Mouse (Mus musculus) embryonic facial prominence, embryonic 14.5 days (tissue): ENCODE measurements around the gene Gclc. TPM values are rescaled to one million over a fixed set of nuclear protein-coding genes. Genes with fewer than 3 reads are reported as not detected.
"Not testable (repeated sequence)": the region's sequence is repeated elsewhere in the genome, so short reads cannot be mapped to it uniquely, and the experiment has no call there.

Source experiments
- ATAC-seq: fragments of 200-750 bp; cut with Nextera tagmentation; 2 replicates; pipeline ENCODE4 v1.8.0; 2017; ENCODE audit warnings: low read depth, moderate number of reproducible peaks, moderate TSS enrichment
- DNase-seq: peaks from one replicate; pipeline ENCODE4 v3.0.0-alpha.2; 2015; ENCODE audit warnings: low spot score
- H3K27ac ChIP-seq: fragments of 300-500 bp; sonication (generic); replicated peaks from 2 replicates; pipeline ENCODE4 v1.5.1; 2014; ENCODE audit warnings: low read depth, mild to moderate bottlenecking, low read length, moderate library complexity
- H3K27me3 ChIP-seq: fragments of 300-500 bp; sonication (generic); replicated peaks from 2 replicates; pipeline ENCODE4 v1.6.1; 2014; ENCODE audit warnings: low read length; ENCODE audit not compliant: control insufficient read depth, insufficient read depth
- H3K36me3 ChIP-seq: fragments of 300-500 bp; sonication (generic); 2 replicates; pipeline ENCODE4 v1.6.1; 2014; ENCODE audit warnings: low read length, mixed read lengths; ENCODE audit not compliant: control insufficient read depth, insufficient read depth
- H3K4me1 ChIP-seq: fragments of 300-500 bp; sonication (generic); 2 replicates; pipeline ENCODE4 v1.6.1; 2014; ENCODE audit warnings: antibody characterized with exemption, low read length; ENCODE audit not compliant: control insufficient read depth, insufficient read depth
- H3K4me2 ChIP-seq: fragments of 300-500 bp; sonication (generic); 2 replicates; pipeline ENCODE4 v1.6.1; 2014; ENCODE audit warnings: low read depth, mild to moderate bottlenecking, low read length, moderate library complexity, mixed read lengths
- H3K4me3 ChIP-seq: fragments of 300-500 bp; sonication (generic); 2 replicates; pipeline ENCODE4 v1.5.1; 2014; ENCODE audit warnings: low read depth, mild to moderate bottlenecking, low read length
- H3K9ac ChIP-seq: fragments of 300-500 bp; sonication (generic); 2 replicates; pipeline ENCODE4 v1.6.1; 2014; ENCODE audit warnings: low read depth, mild to moderate bottlenecking, low read length, moderate library complexity, mixed read lengths
- H3K9me3 ChIP-seq: fragments of 300-500 bp; sonication (generic); 2 replicates; pipeline ENCODE4 v1.6.1; 2016; ENCODE audit warnings: low read length; ENCODE audit not compliant: control insufficient read depth
- WGBS: fragments of 180-500 bp; shearing (Covaris S2); extraction: QIAGEN DNeasy Blood & Tissue Kit; methylation state at CpG from one replicate; pipeline ENCODE4 v1.1.7; 2014; 5-methylcytosine and 5-hydroxymethylcytosine counted together
- polyA plus RNA-seq: library from polyadenylated mRNA; unstranded; fragments of >200 nt; fragmentation: Nextera tagmentation; extraction: Ambion mirVana; gene quantifications from 2 replicates; pipeline ENCODE4 v1.2.1, GENCODE M21; 2014

Gclc gene
- polyA plus RNA-seq, 1 experiment from 2014 or later: 16.8 TPM

- no peak overlapping the region for H3K27ac ChIP-seq
- DNase-seq: no peak
- no peaks in the 10 kb centered on the region for H3K36me3 ChIP-seq
- no peak overlapping the region for H3K4me2 ChIP-seq
- no peaks in the 10 kb centered on the region for H3K4me1 ChIP-seq
- ATAC-seq: no peak
- no peak overlapping the region for H3K4me3 ChIP-seq
- 0 out of 2 replicates have a peak, but pooled peaks cover 8% of the 10 kb centered on the region for H3K9me3 ChIP-seq
- H3K27me3 ChIP-seq: no peaks in the 10 kb centered on the region
- H3K9ac ChIP-seq: no peak overlapping the region
- 64% methylated on average over 3 of the region's 3 CpGs for WGBS
These were observed 22.3 kb upstream of the Gclc start for GRCm38 (mm10) chr9:77732067-77732466.

GRCm38 (mm10) chr9:77737298-77738041 lies 16.9 kb upstream of the Gclc start:
- WGBS: 86% methylated on average over 6 of the region's 6 CpGs

GRCm38 (mm10) chr9:77741452-77741851 lies 12.9 kb upstream of the Gclc start:
- Histone ChIP-seq H3K4me3 (no peak overlapping the region), H3K9ac (no peak overlapping the region), H3K4me1 (no peaks in the 10 kb centered on the region), H3K9me3 (no peaks in the 10 kb centered on the region), H3K4me2 (no peak overlapping the region), H3K36me3 (no peaks in the 10 kb centered on the region), H3K27ac (no peak overlapping the region), H3K27me3 (no peaks in the 10 kb centered on the region)
- ATAC-seq (no peak), DNase-seq (no peak)
- WGBS: 72% methylated on average over 1 of the region's 1 CpGs

More at GRCm38 (mm10) chr9:77737298-77738041, 16.9 kb upstream of the Gclc start:
- no peak overlapping the region for H3K27ac ChIP-seq
- H3K27me3 ChIP-seq: no peaks in the 10 kb centered on the region
- H3K9me3 ChIP-seq: 0 out of 2 replicates have a peak, but pooled peaks cover 8% of the 10 kb centered on the region
- no peaks in the 10 kb centered on the region for H3K36me3 ChIP-seq
- no peak overlapping the region for H3K4me2 ChIP-seq
- DNase-seq: no peak
- H3K9ac ChIP-seq: no peak overlapping the region
- no peak for ATAC-seq
- no peaks in the 10 kb centered on the region for H3K4me1 ChIP-seq
- H3K4me3 ChIP-seq: no peak overlapping the region

DNA sequence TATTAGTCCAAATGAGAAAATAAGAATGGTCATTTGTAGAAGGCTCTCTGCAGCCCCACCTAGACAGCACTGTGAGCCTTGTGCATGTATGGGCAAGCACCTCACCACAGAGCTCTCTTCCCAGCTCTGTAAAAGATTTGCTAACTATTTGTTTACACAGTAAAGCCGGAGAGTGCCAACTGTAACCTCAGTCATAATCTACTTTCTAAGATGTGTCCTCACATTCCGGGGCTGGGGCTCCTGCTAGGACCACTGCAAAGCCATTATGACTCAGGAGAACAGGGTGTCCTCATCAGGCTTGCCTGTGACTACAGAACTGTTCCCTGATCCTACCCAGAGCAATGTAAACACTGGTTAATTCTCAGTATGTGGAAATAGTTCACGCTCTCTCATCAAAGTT lies 9.5 kb upstream of the Gclc start:
- Histone ChIP-seq H3K4me3 (no peak overlapping the region), H3K4me1 (no peaks in the 10 kb centered on the region), H3K9ac (no peak overlapping the region), H3K27ac (no peak overlapping the region), H3K9me3 (no peaks in the 10 kb centered on the region), H3K27me3 (no peaks in the 10 kb centered on the region), H3K4me2 (no peak overlapping the region), H3K36me3 (no peaks in the 10 kb centered on the region)
- DNase-seq: peak; percentile 48
- WGBS: 51% methylated on average over 3 of the region's 3 CpGs
- ATAC-seq: peak; percentile 70

- Histone ChIP-seq H3K36me3 (no peaks in the 10 kb centered on the region), H3K27ac (no peak overlapping the region), H3K27me3 (no peaks in the 10 kb centered on the region), H3K4me1 (0 out of 2 replicates have a peak, but pooled peaks cover 1% of the 10 kb centered on the region), H3K9me3 (no peaks in the 10 kb centered on the region), H3K4me3 (no peak overlapping the region), H3K9ac (no peak overlapping the region), H3K4me2 (no peak overlapping the region)
- WGBS: 39% methylated on average over 2 of the region's 2 CpGs
- DNase-seq (no peak), ATAC-seq (no peak)
These were observed 8.0 kb upstream of the Gclc start for GRCm38 (mm10) chr9:77746315-77746714.

DNA sequence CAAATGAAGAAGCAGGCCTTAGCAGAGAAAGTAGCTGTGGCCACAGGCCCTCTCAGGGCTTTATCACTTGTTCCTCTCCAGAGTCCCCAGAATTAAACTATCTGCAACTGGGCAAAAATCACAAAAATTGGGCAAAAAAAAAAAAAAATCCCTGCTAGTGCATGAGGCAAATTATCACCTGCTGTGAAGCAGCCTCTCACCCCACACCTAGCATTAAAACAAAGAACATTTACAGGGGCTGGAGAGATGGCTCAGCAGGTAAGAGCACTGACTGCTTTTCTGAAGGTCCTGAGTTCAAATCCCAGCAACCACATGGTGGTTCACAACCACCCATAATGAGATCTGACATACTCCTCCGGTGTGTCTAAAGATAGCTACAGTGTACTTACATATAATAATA lies 6.0 kb upstream of the Gclc start:
- not testable (repeated sequence) for H3K27me3 ChIP-seq, H3K36me3 ChIP-seq, H3K4me3 ChIP-seq, H3K4me1 ChIP-seq, ATAC-seq, H3K27ac ChIP-seq, DNase-seq, H3K9ac ChIP-seq, H3K9me3 ChIP-seq, H3K4me2 ChIP-seq
- 94% methylated on average over 1 of the region's 1 CpGs for WGBS

GRCm38 (mm10) chr9:77750133-77751060 lies 3.9 kb upstream of the Gclc start:
- Histone ChIP-seq H3K9me3 (no peaks in the 10 kb centered on the region), H3K27ac (peak overlapping the region; percentile 87), H3K36me3 (no peaks in the 10 kb centered on the region), H3K4me3 (peak overlapping the region; percentile 66), H3K4me2 (peak overlapping the region; percentile 82), H3K27me3 (no peaks in the 10 kb centered on the region), H3K9ac (peak overlapping the region; percentile 70), H3K4me1 (0 out of 2 replicates have a peak, but pooled peaks cover 3% of the 10 kb centered on the region)
- ATAC-seq: peak; percentile 83
- under 1% methylated on average over 37 of the region's 79 CpGs for WGBS
- DNase-seq: peak; percentile 92

DNA sequence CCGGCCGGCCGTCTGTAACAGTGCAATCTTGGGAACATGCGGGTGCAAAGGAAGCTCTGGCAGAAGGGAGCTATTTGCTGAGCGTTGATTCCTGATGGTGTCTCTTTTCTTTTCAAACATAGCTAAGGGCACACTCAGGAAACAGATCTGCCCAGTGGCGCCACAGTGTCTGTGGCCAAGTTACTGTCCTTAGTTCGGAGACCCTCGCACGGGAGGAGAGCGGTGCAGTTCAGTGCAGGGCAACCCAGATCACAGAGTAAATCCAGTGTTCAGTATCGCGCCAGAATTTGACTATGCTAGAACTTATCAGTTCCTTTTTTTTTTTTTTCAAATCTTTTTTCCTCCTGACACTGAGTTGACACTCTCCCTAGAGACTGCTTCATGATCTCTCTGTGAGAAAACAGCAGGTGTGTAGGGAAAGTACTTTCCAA lies 3.2 kb upstream of the Gclc start:
- H3K4me3 ChIP-seq: peak overlapping the region; percentile 66
- 0% methylated on average over 12 of the region's 12 CpGs for WGBS
- peak overlapping the region; percentile 87 for H3K27ac ChIP-seq
- H3K4me2 ChIP-seq: peak overlapping the region; percentile 82
- no peaks in the 10 kb centered on the region for H3K36me3 ChIP-seq
- ATAC-seq: no peak
- no peaks in the 10 kb centered on the region for H3K27me3 ChIP-seq
- peak overlapping the region; percentile 70 for H3K9ac ChIP-seq
- no peak for DNase-seq
- no peaks in the 10 kb centered on the region for H3K9me3 ChIP-seq
- H3K4me1 ChIP-seq: peaks cover 8% of the 10 kb centered on the region
